Mouse (Mus musculus) CH12.LX (cell line): ENCODE data around the gene Igsf21. TPM values are rescaled to one million over a fixed set of nuclear protein-coding genes. Genes with fewer than 3 reads are reported as not detected.

ENCODE experiments used
- DNase-seq: peaks from one replicate; pipeline ENCODE4 v3.0.0-alpha.2; 2013; ENCODE audit errors: extremely low read depth
- H3K27ac ChIP-seq: 2 replicates; pipeline ENCODE4 v1.5.1; 2012; ENCODE audit warnings: low read depth, mild to moderate bottlenecking, control low read depth, moderate library complexity; ENCODE audit not compliant: insufficient read depth
- H3K27me3 ChIP-seq: replicated peaks from 2 replicates; pipeline ENCODE3; 2012; ENCODE audit warnings: inconsistent platforms
- H3K36me3 ChIP-seq, 2 experiments: replicated peaks in 1 of 2; 2 replicates each; pipeline versions ENCODE3 to v1.6.1; 2012; ENCODE audit warnings: inconsistent platforms in 1 of 2, low read length in 1 of 2, mild to moderate bottlenecking in 1 of 2, mixed read lengths in 1 of 2, moderate library complexity in 1 of 2; ENCODE audit not compliant: control insufficient read depth in 1 of 2, insufficient read depth in 1 of 2
- H3K4me1 ChIP-seq, 2 experiments: 2 replicates each; pipeline ENCODE4 v1.6.1; 2012; ENCODE audit warnings: inconsistent platforms in 1 of 2, moderate library complexity in 1 of 2; ENCODE audit not compliant: insufficient read depth in 2 of 2, control insufficient read depth in 1 of 2
- H3K4me2 ChIP-seq: 2 replicates; pipeline ENCODE4 v1.6.1; 2012; ENCODE audit warnings: low read depth, mild to moderate bottlenecking, control low read depth; ENCODE audit not compliant: poor library complexity, insufficient read depth, severe bottlenecking
- H3K4me3 ChIP-seq, 3 experiments: fragments of 150-350 bp in 1 of 3; sonication (generic) in 1 of 3; replicated peaks in 1 of 3; 2 replicates each; pipeline versions ENCODE3 to v1.5.1; 2011 to 2012; ENCODE audit warnings: low read depth in 2 of 3, low read length in 2 of 3, mild to moderate bottlenecking in 2 of 3, moderate library complexity in 2 of 3, control low read depth in 1 of 3, improper control_type of control experiment in 1 of 3, inconsistent platforms in 1 of 3, mixed read lengths in 1 of 3; ENCODE audit not compliant: poor library complexity in 1 of 3
- H3K79me2 ChIP-seq: replicated peaks from 2 replicates; pipeline ENCODE4 v1.6.1; 2012; ENCODE audit warnings: mild to moderate bottlenecking, moderate library complexity; ENCODE audit not compliant: control insufficient read depth, poor library complexity, insufficient read depth, severe bottlenecking; ENCODE audit errors: extremely low read depth
- H3K9ac ChIP-seq: 2 replicates; pipeline ENCODE4 v1.6.1; 2012; ENCODE audit warnings: low read depth, mild to moderate bottlenecking, control low read depth, moderate library complexity; ENCODE audit not compliant: insufficient read depth
- H3K9me3 ChIP-seq: replicated peaks from 2 replicates; pipeline ENCODE3; 2012; ENCODE audit warnings: low read length, inconsistent platforms, mixed read lengths
- BHLHE40 ChIP-seq: IDR thresholded peaks from 2 replicates; pipeline ENCODE4 v1.6.1; 2011; ENCODE audit warnings: mild to moderate bottlenecking, low read depth, low read length, improper control_type of control experiment
- CHD2 ChIP-seq: IDR thresholded peaks from 2 replicates; pipeline ENCODE4 v1.6.1; 2011; ENCODE audit warnings: low read length, improper control_type of control experiment
- EP300 ChIP-seq: IDR thresholded peaks from 2 replicates; pipeline ENCODE4 v1.6.1; 2011; ENCODE audit warnings: low read length, improper control_type of control experiment
- GABPA ChIP-seq: IDR thresholded peaks from 2 replicates; pipeline ENCODE4 v1.6.1; 2012; ENCODE audit warnings: low read depth, low read length, improper control_type of control experiment, inconsistent platforms; ENCODE audit not compliant: insufficient replicate concordance
- HCFC1 ChIP-seq: IDR thresholded peaks from 2 replicates; pipeline ENCODE4 v1.6.1; 2012; ENCODE audit warnings: low read depth, mild to moderate bottlenecking, inconsistent platforms, low read length, improper control_type of control experiment
- IRF4 ChIP-seq: IDR thresholded peaks from 2 replicates; pipeline ENCODE4 v1.6.1; 2014; ENCODE audit warnings: low read depth, mild to moderate bottlenecking, inconsistent platforms, low read length, improper control_type of control experiment
- JUND ChIP-seq: conservative IDR thresholded peaks from 2 replicates; pipeline ENCODE4 v1.6.1; 2011; ENCODE audit warnings: low read depth, low read length, improper control_type of control experiment
- KAT2A ChIP-seq: IDR thresholded peaks from 2 replicates; pipeline ENCODE4 v1.6.1; 2012; ENCODE audit warnings: low read length, improper control_type of control experiment, inconsistent platforms; ENCODE audit not compliant: insufficient replicate concordance
- MAZ ChIP-seq: IDR thresholded peaks from 2 replicates; pipeline ENCODE4 v1.6.1; 2012; ENCODE audit warnings: low read depth, mild to moderate bottlenecking, inconsistent platforms, low read length, improper control_type of control experiment, moderate library complexity
- MEF2A ChIP-seq: IDR thresholded peaks from 2 replicates; pipeline ENCODE4 v1.6.1; 2014; ENCODE audit warnings: low read depth, mild to moderate bottlenecking, inconsistent platforms, low read length, improper control_type of control experiment, borderline replicate concordance
- MYC ChIP-seq: IDR thresholded peaks from 2 replicates; pipeline ENCODE4 v1.6.1; 2011; ENCODE audit warnings: low read depth, mild to moderate bottlenecking, improper control_type of control experiment, low read length
- NELFE ChIP-seq: IDR thresholded peaks from 2 replicates; pipeline ENCODE4 v1.6.1; 2011; ENCODE audit warnings: low read depth, low read length, improper control_type of control experiment
- PAX5 ChIP-seq: IDR thresholded peaks from 2 replicates; pipeline ENCODE4 v1.6.1; 2012; ENCODE audit warnings: low read length, inconsistent platforms, mixed read lengths
- SIN3A ChIP-seq: IDR thresholded peaks from 2 replicates; pipeline ENCODE4 v1.6.1; 2012; ENCODE audit warnings: low read length, improper control_type of control experiment, inconsistent platforms
- TBP ChIP-seq: conservative IDR thresholded peaks from 2 replicates; pipeline ENCODE4 v1.6.1; 2011; ENCODE audit warnings: low read depth, low read length, improper control_type of control experiment
- TCF12 ChIP-seq: IDR thresholded peaks from 2 replicates; pipeline ENCODE4 v1.6.1; 2014; ENCODE audit warnings: low read depth, mild to moderate bottlenecking, inconsistent platforms, low read length, improper control_type of control experiment
- UBTF ChIP-seq: IDR thresholded peaks from 2 replicates; pipeline ENCODE4 v1.6.1; 2012; ENCODE audit warnings: low read depth, mild to moderate bottlenecking, inconsistent platforms, low read length, improper control_type of control experiment, moderate library complexity
- USF2 ChIP-seq: conservative IDR thresholded peaks from 2 replicates; pipeline ENCODE4 v1.6.1; 2011; ENCODE audit warnings: low read depth, low read length, improper control_type of control experiment
- ZMIZ1 ChIP-seq: IDR thresholded peaks from 2 replicates; pipeline ENCODE4 v1.6.1; 2012; ENCODE audit warnings: low read depth, mild to moderate bottlenecking, inconsistent platforms, low read length, improper control_type of control experiment
- ZNF384 ChIP-seq: IDR thresholded peaks from 2 replicates; pipeline ENCODE4 v1.6.1; 2012; ENCODE audit warnings: low read depth, low read length, improper control_type of control experiment, inconsistent platforms
- dilution Hi-C: fragments of 300-500 bp; cut with MboI; formaldehyde crosslinking; loops from 2 replicates; pipeline ENCODE4 v1.14.3; 2020; ENCODE audit warnings: low sequenced_read_pairs; ENCODE audit not compliant: extremely low pct_unique_long_range_greater_than_20kb, extremely low pct_ligation_motif_present
- in situ Hi-C: fragments of 300-500 bp; cut with MboI; formaldehyde crosslinking; loops from 3 replicates; pipeline ENCODE4 v1.14.3; 2019; ENCODE audit warnings: low sequenced_read_pairs, low pct_ligation_motif_present, low pct_unique_long_range_greater_than_20kb, mixed read lengths
- polyA plus RNA-seq: library from polyadenylated mRNA; unstranded; fragments of >175 nt; gene quantifications from 2 replicates; pipeline ENCODE4 v1.2.1, GENCODE M21; 2012; ENCODE audit warnings: low read depth; ENCODE audit not compliant: insufficient read length
- total RNA-seq, 2 experiments: library from RNA; depleted of rRNA; stranded (reverse); fragments of 300-350 nt in 1 of 2; fragments of >200 nt in 1 of 2; gene quantifications; 2 replicates each; pipeline ENCODE4 v1.2.3; 2012 to 2014

Igsf21 gene
- total and polyA plus RNA-seq, 3 experiments = not detected

DNA sequence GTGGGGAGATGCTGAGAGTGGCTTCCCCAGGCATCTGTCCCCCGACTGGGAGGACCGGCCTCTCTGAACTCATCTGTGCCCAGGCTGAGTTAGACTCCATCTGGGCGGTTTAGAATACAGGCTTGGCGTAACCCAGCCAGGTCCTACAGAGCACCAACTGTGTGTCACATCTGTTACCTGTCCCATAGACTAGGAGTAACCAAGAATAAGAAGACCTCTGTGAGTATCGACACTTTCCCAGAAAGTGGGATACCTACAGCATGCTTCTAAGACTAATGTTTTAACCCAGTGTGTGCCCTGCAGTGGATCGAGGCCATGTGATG is 137.0 kb downstream of the Igsf21 start:
- Histone ChIP-seq H3K9me3 (peaks cover 65% of the 10 kb centered on the region), H3K4me2 (no peak overlapping the region), H3K79me2 (no peaks in the 10 kb centered on the region), H3K9ac (no peak overlapping the region), H3K36me3 (no peaks in the 10 kb centered on the region), H3K4me1 (no peaks in the 10 kb centered on the region), H3K27me3 (no peaks in the 10 kb centered on the region), H3K4me3 (no peak overlapping the region), H3K27ac (no peak overlapping the region)
- in situ Hi-C loops = no loop called here
- TF ChIP-seq MAZ (no peak), USF2 (no peak), KAT2A (no peak), ZMIZ1 (no peak), HCFC1 (no peak), UBTF (no peak), JUND (no peak), EP300 (no peak), BHLHE40 (no peak), PAX5 (no peak), CHD2 (no peak), TBP (no peak), ZNF384 (no peak), TCF12 (no peak), MEF2A (no peak), SIN3A (no peak), NELFE (no peak), MYC (no peak), GABPA (no peak), IRF4 (no peak)
- dilution Hi-C loops = no loop called here
- DNase-seq = no peak

DNA sequence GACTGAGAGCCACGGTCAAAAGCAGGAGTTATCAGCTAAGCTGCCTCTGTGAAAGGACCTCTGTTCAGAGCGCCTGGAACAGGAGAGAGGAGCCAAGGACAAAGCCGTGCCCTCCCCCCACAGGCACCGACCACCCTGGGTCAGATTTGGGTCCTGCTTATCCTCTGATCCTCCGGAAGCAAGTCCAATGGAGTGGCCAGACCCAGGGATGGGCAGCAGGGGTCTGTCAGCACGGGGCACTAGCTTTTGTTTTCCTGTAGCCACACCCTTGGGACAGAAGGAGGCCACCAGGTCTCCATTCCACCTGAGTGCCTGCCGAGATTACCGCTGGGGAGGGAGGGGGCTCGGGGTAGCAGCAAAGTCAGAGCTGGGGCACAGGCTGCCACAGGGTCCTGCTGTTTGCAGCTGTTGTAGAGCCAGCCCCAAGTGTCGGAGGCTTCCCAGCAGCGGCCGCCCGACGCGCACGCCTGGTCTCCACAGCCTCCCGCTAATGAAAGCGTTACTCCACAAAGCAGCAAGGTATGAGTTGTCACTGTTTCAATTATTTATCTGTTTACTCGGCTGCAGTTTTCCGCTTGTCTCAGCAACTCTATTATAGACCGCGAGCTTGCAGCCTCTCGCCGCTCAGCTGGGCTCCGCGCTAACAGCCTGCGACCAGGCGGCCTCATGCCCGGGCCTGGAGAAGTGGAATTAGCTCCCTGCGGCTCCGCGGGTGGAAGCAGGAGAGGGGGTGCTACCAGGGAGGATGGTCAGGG is 137.5 kb downstream of the Igsf21 start:
- no peak for TF ChIP-seq MAZ
- H3K79me2 ChIP-seq = no peaks in the 10 kb centered on the region
- H3K4me2 ChIP-seq = no peak overlapping the region
- dilution Hi-C loops = no loop called here
- H3K36me3 ChIP-seq = no peaks in the 10 kb centered on the region
- no peak overlapping the region for H3K9ac ChIP-seq
- no peaks in the 10 kb centered on the region for H3K27me3 ChIP-seq
- DNase-seq = no peak
- in situ Hi-C loops = no loop called here
- peaks cover 61% of the 10 kb centered on the region for H3K9me3 ChIP-seq
- no peaks in the 10 kb centered on the region for H3K4me1 ChIP-seq
- no peak overlapping the region for H3K27ac ChIP-seq
- H3K4me3 ChIP-seq = no peak overlapping the region
